Mouse (Mus musculus) heart, adult 2 months (tissue): ENCODE results near the gene Cpxm2. TPM values are rescaled to one million over a fixed set of nuclear protein-coding genes. Genes with fewer than 3 reads are reported as not detected.

Source experiments
- DNase-seq, 2 experiments: peaks; one replicate each; pipeline ENCODE4 v3.0.0; 2021
- H3K27ac ChIP-seq: fragments of 200-600 bp; 2 replicates; pipeline ENCODE4 v1.8.1; 2022
- H3K27me3 ChIP-seq: fragments of 200-500 bp; 2 replicates; pipeline ENCODE4 v1.6.1; 2012; ENCODE audit warnings: mild to moderate bottlenecking, low read length, inconsistent platforms, mixed read lengths; ENCODE audit not compliant: control insufficient read depth, insufficient read depth
- H3K36me3 ChIP-seq: fragments of 200-500 bp; 2 replicates; pipeline ENCODE4 v1.6.1; 2012; ENCODE audit warnings: low read length, inconsistent platforms; ENCODE audit not compliant: control insufficient read depth, insufficient read depth
- H3K4me1 ChIP-seq: fragments of 200-500 bp; 2 replicates; pipeline ENCODE4 v1.6.1; 2011; ENCODE audit warnings: low read length; ENCODE audit not compliant: control insufficient read depth, insufficient read depth
- H3K4me3 ChIP-seq: fragments of 200-600 bp; 2 replicates; pipeline ENCODE4 v1.8.1; 2022
- H3K79me2 ChIP-seq: fragments of 200-500 bp; replicated peaks from 2 replicates; pipeline ENCODE4 v1.6.1; 2012; ENCODE audit warnings: mild to moderate bottlenecking, inconsistent platforms, low read length, moderate library complexity, mixed read lengths; ENCODE audit not compliant: control insufficient read depth, insufficient read depth
- H3K9ac ChIP-seq: fragments of 200-500 bp; 2 replicates; pipeline ENCODE4 v1.6.1; 2012; ENCODE audit warnings: low read depth, mild to moderate bottlenecking, control low read depth, inconsistent platforms, low read length, mixed read lengths
- CTCF ChIP-seq: fragments of 200-600 bp; IDR thresholded peaks from 2 replicates; pipeline ENCODE4 v1.8.1; 2022; ENCODE audit warnings: antibody characterized with exemption, mild to moderate bottlenecking, moderate library complexity
- EP300 ChIP-seq: fragments of 200-500 bp; IDR thresholded peaks from 2 replicates; pipeline ENCODE4 v1.6.1; 2011; ENCODE audit warnings: low read depth, low read length, control low read depth; ENCODE audit not compliant: insufficient read depth
- POLR2A ChIP-seq: fragments of 200-500 bp; IDR thresholded peaks from 2 replicates; pipeline ENCODE4 v1.6.1; 2011; ENCODE audit warnings: mild to moderate bottlenecking, low read depth, low read length, control low read depth; ENCODE audit not compliant: insufficient read depth
- WGBS: fragments of 180-500 bp; shearing (Covaris S2); methylation state at CpG from one replicate; pipeline ENCODE4 v1.1.7; 2018; 5-methylcytosine and 5-hydroxymethylcytosine counted together
- intact Hi-C: fragments of 180-260 bp; cut with DNase I; formaldehyde crosslinking; loops from one replicate; pipeline ENCODE4 v1.15.1; 2025
- polyA plus RNA-seq: library from polyadenylated mRNA; depleted of rRNA; stranded (reverse); fragments of >200 nt; gene quantifications from 2 replicates; pipeline ENCODE4 v1.2.3, GENCODE M21; 2012
- total RNA-seq, 2 experiments: library from RNA; stranded (reverse); gene quantifications; 2 replicates each; pipeline ENCODE4 v1.2.3; 2021

The Cpxm2 gene
- total and polyA plus RNA-seq, 3 experiments = 8.8 to 18.6 (median 9.8) TPM

GRCm38 (mm10) chr7:132046662-132047061 lies 107.9 kb downstream of the Cpxm2 start:
- Histone ChIP-seq H3K4me3 (no peak overlapping the region), H3K9ac (no peak overlapping the region), H3K36me3 (no peaks in the 10 kb centered on the region), H3K27ac (no peak overlapping the region), H3K79me2 (no peaks in the 10 kb centered on the region), H3K27me3 (no peaks in the 10 kb centered on the region), H3K4me1 (no peaks in the 10 kb centered on the region)
- WGBS = 54% methylated on average over 4 of the region's 4 CpGs
- intact Hi-C loops = no loop called here
- no peak for TF ChIP-seq EP300
- no peak for TF ChIP-seq POLR2A
- TF ChIP-seq CTCF = no peak
- DNase-seq = no peak

DNA sequence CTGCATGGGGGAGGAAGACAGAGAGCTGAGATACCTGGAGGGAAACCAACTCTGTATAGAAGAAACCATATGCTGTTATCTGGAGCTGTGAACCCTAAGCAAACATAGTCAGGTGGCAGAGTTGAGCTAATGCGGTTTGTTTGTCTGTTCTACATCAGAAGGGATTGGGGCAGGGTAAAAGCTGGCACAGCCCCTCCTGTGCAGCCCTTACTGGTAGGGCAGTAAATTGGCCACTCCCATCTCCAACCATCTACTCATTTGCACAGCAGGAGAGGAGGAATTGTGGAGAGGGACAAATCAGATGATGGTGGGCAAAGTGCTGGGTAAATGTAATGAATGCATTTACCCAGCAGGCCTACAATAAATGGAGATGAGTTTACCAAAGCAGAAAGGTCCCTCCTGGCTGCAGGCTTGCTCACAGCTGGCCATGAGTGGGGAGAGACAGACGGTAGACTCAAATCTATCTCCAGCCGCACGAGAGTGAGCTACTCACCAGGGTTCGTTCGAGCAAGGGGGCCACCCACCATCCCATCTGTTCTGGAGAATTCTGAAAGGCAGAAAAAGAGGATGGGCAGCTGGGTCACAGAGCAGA lies 122.5 kb downstream of the Cpxm2 start:
- Histone ChIP-seq H3K4me1 (no peaks in the 10 kb centered on the region), H3K27ac (no peak overlapping the region), H3K79me2 (no peaks in the 10 kb centered on the region), H3K36me3 (no peaks in the 10 kb centered on the region), H3K9ac (no peak overlapping the region), H3K4me3 (no peak overlapping the region), H3K27me3 (no peaks in the 10 kb centered on the region)
- TF ChIP-seq CTCF = no peak
- TF ChIP-seq EP300 = no peak
- DNase-seq = no peak
- intact Hi-C loops = no loop called here
- WGBS = 59% methylated on average over 6 of the region's 6 CpGs

DNA sequence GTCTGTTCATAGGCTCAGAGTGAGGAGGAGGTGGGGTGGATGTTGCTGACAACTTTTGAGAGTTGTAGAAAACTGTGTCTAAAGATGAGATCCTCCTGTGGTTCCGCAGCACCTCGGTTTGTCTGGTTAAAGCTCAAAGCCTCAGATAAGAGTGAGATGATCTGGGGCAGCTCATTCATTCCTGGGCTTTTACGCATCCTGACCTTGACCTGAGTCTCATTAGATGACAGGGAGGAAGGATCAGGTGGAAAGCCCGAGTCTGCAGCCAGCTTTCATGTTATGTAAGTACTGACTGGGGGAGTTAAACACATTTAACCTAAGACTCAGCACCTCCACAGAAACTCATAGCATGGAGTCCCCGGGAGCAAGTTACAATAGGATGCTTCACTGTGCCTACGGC lies 127.9 kb downstream of the Cpxm2 start:
- TF ChIP-seq POLR2A = no peak
- 55% methylated on average over 6 of the region's 6 CpGs for WGBS
- Histone ChIP-seq H3K27me3 (no peaks in the 10 kb centered on the region), H3K4me3 (no peak overlapping the region), H3K4me1 (no peaks in the 10 kb centered on the region), H3K36me3 (no peaks in the 10 kb centered on the region), H3K27ac (no peak overlapping the region), H3K79me2 (no peaks in the 10 kb centered on the region), H3K9ac (no peak overlapping the region)
- no peak for DNase-seq
- intact Hi-C loops = no loop called here

DNA sequence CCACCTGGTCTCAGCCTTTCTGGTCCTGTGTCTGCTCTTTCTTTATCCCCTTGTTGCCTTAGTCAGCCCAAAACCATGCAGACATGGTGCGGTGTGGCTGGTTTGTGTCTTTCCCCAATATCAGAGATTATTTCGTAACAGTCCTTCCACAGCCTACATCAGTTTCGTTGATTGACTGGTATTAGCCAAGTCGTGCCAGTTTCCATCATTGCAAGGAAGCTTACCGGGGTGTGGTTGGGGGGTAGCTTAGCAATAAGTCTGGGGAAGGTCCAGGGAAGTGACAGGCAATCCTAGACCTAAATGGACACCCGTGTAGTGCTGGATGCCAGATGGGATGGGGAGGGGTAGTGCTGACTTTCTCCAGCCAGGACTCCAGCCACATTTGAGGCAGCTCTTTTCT lies 128.9 kb downstream of the Cpxm2 start:
- Histone ChIP-seq H3K27me3 (no peaks in the 10 kb centered on the region), H3K4me3 (no peak overlapping the region), H3K4me1 (no peaks in the 10 kb centered on the region), H3K36me3 (no peaks in the 10 kb centered on the region), H3K27ac (no peak overlapping the region), H3K79me2 (no peaks in the 10 kb centered on the region), H3K9ac (no peak overlapping the region)
- WGBS = 59% methylated on average over 6 of the region's 6 CpGs
- DNase-seq = no peak
- intact Hi-C loops = no loop called here
- TF ChIP-seq EP300 (no peak), CTCF (no peak), POLR2A (no peak)

- Histone ChIP-seq H3K4me1 (no peaks in the 10 kb centered on the region), H3K36me3 (no peaks in the 10 kb centered on the region), H3K27me3 (no peaks in the 10 kb centered on the region; the same call in 1 of the 2 replicates), H3K27ac (no peak overlapping the region), H3K9ac (no peak overlapping the region), H3K79me2 (no peaks in the 10 kb centered on the region), H3K4me3 (no peak overlapping the region)
- no peak for DNase-seq
- 57% methylated on average over 3 of the region's 3 CpGs for WGBS
- intact Hi-C loops = no loop called here
- TF ChIP-seq CTCF = no peak
- TF ChIP-seq POLR2A = no peak
- TF ChIP-seq EP300 = no peak
These were observed 138.6 kb downstream of the Cpxm2 start for GRCm38 (mm10) chr7:132015933-132016332.

GRCm38 (mm10) chr7:132015193-132015592 lies 139.3 kb downstream of the Cpxm2 start:
- DNase-seq = no peak
- WGBS = 27% methylated on average over 3 of the region's 3 CpGs
- no peak overlapping the region for H3K9ac ChIP-seq
- H3K27ac ChIP-seq = no peak overlapping the region
- no peak for TF ChIP-seq CTCF
- no peak for TF ChIP-seq EP300
- TF ChIP-seq POLR2A = no peak
- H3K4me3 ChIP-seq = no peak overlapping the region
- no peaks in the 10 kb centered on the region for H3K36me3 ChIP-seq
- intact Hi-C loops = no loop called here
- no peaks in the 10 kb centered on the region; the same call in 1 of the 2 replicates for H3K27me3 ChIP-seq
- H3K79me2 ChIP-seq = no peaks in the 10 kb centered on the region
- H3K4me1 ChIP-seq = no peaks in the 10 kb centered on the region
